12 mouse cellular contexts compared by ENCODE assay signal in the genomic region with DNA sequence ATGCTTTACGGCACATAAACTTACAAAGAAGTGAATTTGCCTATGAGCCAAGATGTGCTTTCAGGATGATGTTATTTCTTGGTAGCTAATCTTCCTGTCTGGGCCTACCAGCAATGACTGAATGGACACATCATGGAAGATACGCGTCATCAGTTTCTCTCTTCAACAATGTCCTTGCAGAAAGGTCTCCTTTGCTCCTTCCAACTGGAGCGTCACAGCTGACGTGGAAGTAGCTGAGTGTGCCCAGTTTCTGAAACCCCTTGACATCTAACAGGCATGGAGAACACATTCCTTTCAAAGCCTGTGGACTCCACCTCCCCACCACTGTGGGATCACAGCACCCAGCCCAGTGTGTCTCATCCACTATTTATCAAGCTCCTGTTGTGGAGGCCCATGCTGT. TPM values are rescaled to one million over a fixed set of nuclear protein-coding genes. Genes with fewer than 3 reads are reported as not detected.
DNase-seq lines count a peak whose midpoint lies in the region; ATAC-seq and TF ChIP-seq lines count a peak whose summit lies in the region.
"Had no signal": no experiment of that assay in that cellular context is flagged by ENCODE, and none has a peak within 500 bp of the region (broad histone marks: within the 10 kb centered on the region; RNA-seq: fewer than 3 reads in every experiment).

No protein-coding gene starts in this region.

- peaks cover 19% of the 10 kb centered on the region for H3K27me3 ChIP-seq in neural tube, embryonic 13.5 days

- peak overlapping the region; percentile 96 for H3K4me3 ChIP-seq in gastrocnemius, adult 2 months
- peak overlapping the region; percentile 5; the same call in 1 of the 2 replicates for H3K4me3 ChIP-seq in neural tube, embryonic 13.5 days
- no peak overlapping the region for H3K4me3 ChIP-seq in lung, adult 2 months (replicated peaks; ENCODE audit: extremely low read depth, low read depth, low read length)

- intact Hi-C loops in gastrocnemius, adult 2 months (cut with DNase I), result loop anchor here (5.0 to 10.0 kb wide), 3 partner anchors 34 to 169 kb away; a partner anchor contains a TSS

- peak overlapping the region; percentile 88 for H3K27ac ChIP-seq in gastrocnemius, adult 2 months
- H3K27ac ChIP-seq in neural tube, embryonic 13.5 days (replicated peaks), result no peak overlapping the region
- H3K27ac ChIP-seq: liver, embryonic 14.5 days had no signal

- TF ChIP-seq POLR2A in lung, adult 2 months (IDR thresholded peaks at IDR 0.05; ENCODE audit: borderline replicate concordance, extremely low read depth, low read depth, low read length), result peak; percentile 52; the same call in 1 of the 2 replicates

- TF ChIP-seq CTCF in gastrocnemius, adult 2 months (IDR thresholded peaks at IDR 0.05), result no peak
- TF ChIP-seq CTCF in lung, adult 2 months (IDR thresholded peaks at IDR 0.05; ENCODE audit: insufficient read depth, low read length), result no peak

- H3K4me1 ChIP-seq in neural tube, embryonic 13.5 days (replicated peaks), result peaks cover 24% of the 10 kb centered on the region
- H3K4me1 ChIP-seq in lung, adult 2 months (ENCODE audit: control insufficient read depth, insufficient read depth, low read length), result peaks cover 13% of the 10 kb centered on the region

- H3K9me3 ChIP-seq in neural tube, embryonic 13.5 days, result no peaks in the 10 kb centered on the region

- no peak for ATAC-seq in neural tube, embryonic 13.5 days (ENCODE audit: low read depth)
- ATAC-seq: midbrain, embryonic 16.5 days had no signal

- 84% methylated on average over 5 of the region's 5 CpGs for WGBS in neural tube, embryonic 13.5 days
- 78% methylated on average over 5 of the region's 5 CpGs for WGBS in lung, adult 2 months

- no peaks in the 10 kb centered on the region for H3K36me3 ChIP-seq in neural tube, embryonic 13.5 days

- peak overlapping the region; percentile 98 for H3K4me2 ChIP-seq in neural tube, embryonic 13.5 days

- H3K9ac ChIP-seq in neural tube, embryonic 13.5 days, result 0 out of 2 replicates have a peak overlapping the region, but pooled peaks have one; percentile 88
- H3K9ac ChIP-seq: liver, embryonic 14.5 days had no signal

- DNase-seq in gastrocnemius, adult 2 months, result peak; percentile 39
- DNase-seq in gastrocnemius, postnatal 25 days, result no peak
- no peak for DNase-seq in neural tube, embryonic 10.5 days (ENCODE audit: extremely low spot score, low spot score)
- no peak for DNase-seq in lung, adult 2 months
- DNase-seq in skeletal muscle tissue, adult 2 months (ENCODE audit: low read depth, low spot score), result peak; percentile 71
- DNase-seq in ovary, postnatal 36 days (ENCODE audit: low spot score), result no peak
- DNase-seq in thymus, adult 18-20 months, result no peak
- DNase-seq: cerebellum, adult 8-10 months; thymus, postnatal 36 days had no signal

RNA-seq across cellular contexts. Expression of a gene that starts 2.2 kb away (rescaled TPM):
- 1 to 10 TPM; 6.6 to 8.9 TPM for total RNA-seq in gastrocnemius, adult 2 months (2021)
- 1 to 10 TPM; 7.1 to 9.3 TPM for total RNA-seq in gastrocnemius, postnatal 25 days (2021)
- polyA plus RNA-seq in neural tube, embryonic 13.5 days (2015; fragmentation: Nextera tagmentation; extraction: Ambion mirVana), result 10.7 and 12.1 TPM in 2 replicates
- 29.9 and 35.0 TPM in 2 replicates for polyA plus RNA-seq in lung, adult 2 months (2012; rRNA removed)

Comparison
In these comparisons a context has a peak if more than half of its experiments do, and no peak if none do; other contexts are left out.
1. DNase-seq: peak in gastrocnemius, adult 2 months (single experiment) and skeletal muscle tissue, adult 2 months (single experiment); none in gastrocnemius, postnatal 25 days (single experiment), neural tube, embryonic 10.5 days (single experiment), lung, adult 2 months (single experiment), ovary, postnatal 36 days (single experiment) and thymus, adult 18-20 months (0 of 2).